Mouse (Mus musculus) forebrain, embryonic 11.5 days (tissue): ENCODE data around the gene Pus10. TPM values are rescaled to one million over a fixed set of nuclear protein-coding genes. Genes with fewer than 3 reads are reported as not detected.

Experiments
- ATAC-seq: fragments of 200-750 bp; cut with Nextera tagmentation; replicated peaks from 2 replicates; pipeline ENCODE4 v1.8.0; 2017; ENCODE audit warnings: moderate TSS enrichment; ENCODE audit not compliant: low FRiP score
- DNase-seq: peaks from one replicate; pipeline ENCODE4 v3.0.0-alpha.2; 2017; ENCODE audit warnings: low spot score
- H3K27ac ChIP-seq: fragments of 300-500 bp; sonication (generic); 2 replicates; pipeline ENCODE4 v1.5.1; 2014; ENCODE audit warnings: low read depth, low read length
- H3K27me3 ChIP-seq: fragments of 300-500 bp; sonication (generic); 2 replicates; pipeline ENCODE4 v1.6.1; 2014; ENCODE audit warnings: mild to moderate bottlenecking, low read length, mixed read lengths; ENCODE audit not compliant: control insufficient read depth, insufficient read depth
- H3K36me3 ChIP-seq: fragments of 300-500 bp; sonication (generic); 2 replicates; pipeline ENCODE4 v1.6.1; 2014; ENCODE audit warnings: mild to moderate bottlenecking, low read length, moderate library complexity, mixed read lengths; ENCODE audit not compliant: control insufficient read depth, insufficient read depth
- H3K4me1 ChIP-seq: fragments of 300-500 bp; sonication (generic); replicated peaks from 2 replicates; pipeline ENCODE4 v1.6.1; 2014; ENCODE audit warnings: low read length, mixed read lengths; ENCODE audit not compliant: control insufficient read depth, insufficient read depth
- H3K4me2 ChIP-seq: fragments of 300-500 bp; sonication (generic); 2 replicates; pipeline ENCODE4 v1.6.1; 2014; ENCODE audit warnings: low read depth, mild to moderate bottlenecking, low read length, moderate library complexity, mixed read lengths; ENCODE audit not compliant: severe bottlenecking
- H3K4me3 ChIP-seq: fragments of 300-500 bp; sonication (generic); 2 replicates; pipeline ENCODE4 v1.5.1; 2014; ENCODE audit warnings: low read depth, low read length
- H3K9ac ChIP-seq: fragments of 300-500 bp; sonication (generic); 2 replicates; pipeline ENCODE4 v1.6.1; 2014; ENCODE audit warnings: low read length
- H3K9me3 ChIP-seq: fragments of 300-500 bp; sonication (generic); 2 replicates; pipeline ENCODE4 v1.6.1; 2016; ENCODE audit warnings: low read length, mixed read lengths; ENCODE audit not compliant: control insufficient read depth
- WGBS: fragments of 180-500 bp; shearing (Covaris S2); extraction: QIAGEN DNeasy Blood & Tissue Kit; methylation state at CpG from one replicate; pipeline ENCODE4 v1.1.7; 2014; 5-methylcytosine and 5-hydroxymethylcytosine counted together
- polyA plus RNA-seq: library from polyadenylated mRNA; unstranded; fragments of >200 nt; fragmentation: Nextera tagmentation; extraction: Ambion mirVana; gene quantifications from 2 replicates; pipeline ENCODE4 v1.2.1, GENCODE M21; 2014

The Pus10 gene
- polyA plus RNA-seq, 1 experiment from 2014 or later = 30.8 TPM

- Histone ChIP-seq H3K4me2 (no peak overlapping the region), H3K27ac (no peak overlapping the region), H3K36me3 (no peaks in the 10 kb centered on the region; the same call in 1 of the 2 replicates), H3K4me1 (no peaks in the 10 kb centered on the region), H3K9me3 (no peaks in the 10 kb centered on the region), H3K9ac (no peak overlapping the region), H3K27me3 (no peaks in the 10 kb centered on the region), H3K4me3 (no peak overlapping the region)
- WGBS = 43% methylated on average over 3 of the region's 3 CpGs
- peak; percentile 39; the same call in 1 of the 2 replicates for ATAC-seq
- peak; percentile 64 for DNase-seq
Observed at GRCm38 (mm10) chr11:23679044-23679642, 13.7 kb downstream of the Pus10 start.

GRCm38 (mm10) chr11:23680435-23680950, 15.0 kb downstream of the Pus10 start:
- WGBS = 92% methylated on average over 6 of the region's 6 CpGs
- Histone ChIP-seq H3K4me2 (no peak overlapping the region), H3K9me3 (no peaks in the 10 kb centered on the region), H3K4me3 (no peak overlapping the region), H3K27ac (no peak overlapping the region), H3K27me3 (no peaks in the 10 kb centered on the region), H3K4me1 (no peaks in the 10 kb centered on the region), H3K36me3 (no peaks in the 10 kb centered on the region; the same call in 1 of the 2 replicates), H3K9ac (no peak overlapping the region)
- no peak for ATAC-seq
- no peak for DNase-seq

GRCm38 (mm10) chr11:23682561-23682960, 17.1 kb downstream of the Pus10 start:
- Histone ChIP-seq H3K27ac (no peak overlapping the region), H3K27me3 (no peaks in the 10 kb centered on the region), H3K9ac (no peak overlapping the region), H3K36me3 (no peaks in the 10 kb centered on the region; the same call in 1 of the 2 replicates), H3K4me2 (no peak overlapping the region), H3K4me3 (no peak overlapping the region), H3K9me3 (no peaks in the 10 kb centered on the region), H3K4me1 (no peaks in the 10 kb centered on the region)
- ATAC-seq (no peak), DNase-seq (no peak)
- WGBS = 90% methylated on average over 5 of the region's 5 CpGs

DNA sequence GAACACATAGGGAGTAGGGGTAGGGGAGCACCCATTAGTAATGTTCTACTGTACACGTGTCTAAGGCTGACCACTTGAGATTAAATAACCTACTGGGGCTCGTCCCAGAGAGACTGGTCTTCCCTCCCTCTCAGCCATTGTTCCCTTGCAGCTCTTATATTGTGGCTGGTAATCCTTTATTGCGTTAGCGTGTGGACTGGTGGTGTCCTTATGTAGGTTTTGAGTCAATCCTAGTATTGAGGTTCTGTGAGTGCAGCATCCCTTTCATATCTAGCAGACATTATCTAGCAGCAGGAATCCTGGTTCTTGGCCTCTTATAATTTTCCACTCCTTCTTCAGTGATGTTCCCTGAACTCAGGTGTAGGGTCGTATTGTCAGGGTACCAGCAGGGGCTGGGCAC, 21.2 kb downstream of the Pus10 start:
- WGBS = 84% methylated on average over 5 of the region's 5 CpGs
- no peak overlapping the region for H3K4me2 ChIP-seq
- H3K4me1 ChIP-seq = no peaks in the 10 kb centered on the region
- no peak overlapping the region for H3K9ac ChIP-seq
- no peaks in the 10 kb centered on the region for H3K27me3 ChIP-seq
- DNase-seq (no peak), ATAC-seq (no peak)
- H3K27ac ChIP-seq = no peak overlapping the region
- no peaks in the 10 kb centered on the region for H3K9me3 ChIP-seq
- H3K36me3 ChIP-seq = no peaks in the 10 kb centered on the region; the same call in 1 of the 2 replicates
- no peak overlapping the region for H3K4me3 ChIP-seq

GRCm38 (mm10) chr11:23688060-23688459, 22.6 kb downstream of the Pus10 start:
- 94% methylated on average over 1 of the region's 1 CpGs for WGBS
- no peak overlapping the region for H3K27ac ChIP-seq
- no peak for DNase-seq
- no peaks in the 10 kb centered on the region for H3K9me3 ChIP-seq
- no peaks in the 10 kb centered on the region for H3K36me3 ChIP-seq
- H3K4me1 ChIP-seq = no peaks in the 10 kb centered on the region
- H3K4me3 ChIP-seq = no peak overlapping the region
- no peak overlapping the region for H3K9ac ChIP-seq
- H3K27me3 ChIP-seq = no peaks in the 10 kb centered on the region
- no peak for ATAC-seq
- H3K4me2 ChIP-seq = no peak overlapping the region

DNA sequence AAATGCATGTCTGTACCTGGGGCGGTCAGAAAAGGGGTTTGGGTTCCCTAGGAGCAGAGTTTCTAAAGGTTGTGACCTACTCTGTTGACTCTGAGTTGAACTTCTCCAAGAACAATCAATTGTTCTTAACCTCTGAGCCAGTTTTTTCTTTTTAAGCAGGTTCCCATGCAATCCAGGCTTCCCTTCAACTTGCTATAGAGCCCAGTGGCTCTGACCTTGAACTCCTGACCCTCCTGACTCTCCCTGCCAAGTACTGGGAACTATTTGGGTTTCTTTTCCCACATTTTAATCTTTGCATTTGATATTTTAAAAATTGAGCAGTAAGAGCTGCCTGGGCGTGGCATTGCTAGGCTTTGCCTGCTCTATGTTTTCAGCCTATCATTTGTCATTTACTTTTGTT, 27.8 kb downstream of the Pus10 start:
- 83% methylated on average over 2 of the region's 2 CpGs for WGBS

GRCm38 (mm10) chr11:23695847-23696246, 30.4 kb downstream of the Pus10 start:
- H3K9ac ChIP-seq = no peak overlapping the region
- DNase-seq (no peak), ATAC-seq (no peak)
- no peak overlapping the region for H3K4me3 ChIP-seq
- H3K4me2 ChIP-seq = no peak overlapping the region
- no peaks in the 10 kb centered on the region for H3K4me1 ChIP-seq
- H3K36me3 ChIP-seq = no peaks in the 10 kb centered on the region
- no peak overlapping the region for H3K27ac ChIP-seq
- H3K9me3 ChIP-seq = no peaks in the 10 kb centered on the region
- no peaks in the 10 kb centered on the region for H3K27me3 ChIP-seq

More for the DNA sequence above, 27.8 kb downstream of the Pus10 start:
- no peak overlapping the region for H3K4me2 ChIP-seq
- H3K4me1 ChIP-seq = no peaks in the 10 kb centered on the region
- ATAC-seq (no peak), DNase-seq (no peak)
- H3K36me3 ChIP-seq = no peaks in the 10 kb centered on the region
- no peak overlapping the region for H3K9ac ChIP-seq
- no peaks in the 10 kb centered on the region for H3K9me3 ChIP-seq
- no peak overlapping the region for H3K27ac ChIP-seq
- no peak overlapping the region for H3K4me3 ChIP-seq
- no peaks in the 10 kb centered on the region for H3K27me3 ChIP-seq

GRCm38 (mm10) chr11:23698526-23698925, 33.1 kb downstream of the Pus10 start:
- Histone ChIP-seq H3K4me3 (no peak overlapping the region), H3K9ac (no peak overlapping the region), H3K4me1 (no peaks in the 10 kb centered on the region), H3K36me3 (no peaks in the 10 kb centered on the region; the same call in 1 of the 2 replicates), H3K9me3 (no peaks in the 10 kb centered on the region), H3K27ac (no peak overlapping the region), H3K4me2 (no peak overlapping the region), H3K27me3 (no peaks in the 10 kb centered on the region)
- ATAC-seq (no peak), DNase-seq (no peak)
- 82% methylated on average over 2 of the region's 2 CpGs for WGBS
